Mouse (Mus musculus): ENCODE measurements at regions not wholly inside any gene's neighbourhood (a gene's known extent, or its start where the extent isn't known, plus 50 kb on each side); places are given as distances from the start of the nearest gene placed in this dataset.
"Not testable (repeated sequence)": the region's sequence is repeated elsewhere in the genome, so short reads cannot be mapped to it uniquely, and the experiment has no call there.

DNA sequence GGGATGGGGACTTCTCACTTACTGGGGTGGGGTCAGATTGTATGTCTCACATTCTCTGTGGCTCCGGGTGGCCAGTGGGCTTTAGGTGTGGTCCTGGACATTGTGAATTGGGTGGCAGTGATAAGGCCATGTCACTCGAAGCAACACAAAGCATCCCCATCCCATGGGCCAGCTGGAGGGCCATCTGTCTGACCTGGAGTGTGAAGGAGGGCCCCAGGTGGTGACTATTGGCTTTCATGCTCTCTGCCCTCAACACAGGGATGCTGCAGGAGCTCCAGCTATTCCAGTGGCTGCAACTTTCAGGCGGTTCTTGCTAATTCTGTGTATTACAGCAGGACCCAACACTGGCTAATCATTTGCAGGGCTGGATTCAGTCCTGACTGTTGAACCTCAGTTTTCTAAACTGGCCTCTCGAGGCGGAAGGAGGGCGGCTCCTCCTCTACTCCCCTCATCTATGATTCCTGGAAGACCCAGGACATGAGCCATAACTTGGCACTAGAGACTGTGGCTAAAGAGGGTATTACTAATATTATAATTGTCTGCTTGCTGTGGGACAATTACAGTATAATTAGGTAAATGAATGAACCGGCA is 64.1 kb downstream of the 9530068E07Rik start:
- 60% methylated on average over 7 of the region's 7 CpGs for WGBS
- no peaks in the 10 kb centered on the region for H3K27me3 ChIP-seq
- H3K36me3 ChIP-seq = no peaks in the 10 kb centered on the region
- no peaks in the 10 kb centered on the region for H3K4me1 ChIP-seq
- ATAC-seq (ENCODE audit: insufficient number of reproducible peaks, low FRiP score, low TSS enrichment, low read depth) = no peak
- no peaks in the 10 kb centered on the region for H3K9me3 ChIP-seq (replicated peaks)
- H3K27ac ChIP-seq (replicated peaks) = no peak overlapping the region
- H3K4me2 ChIP-seq (replicated peaks) = no peak overlapping the region
- H3K9ac ChIP-seq = no peak overlapping the region
- H3K4me3 ChIP-seq (replicated peaks) = no peak overlapping the region

DNA sequence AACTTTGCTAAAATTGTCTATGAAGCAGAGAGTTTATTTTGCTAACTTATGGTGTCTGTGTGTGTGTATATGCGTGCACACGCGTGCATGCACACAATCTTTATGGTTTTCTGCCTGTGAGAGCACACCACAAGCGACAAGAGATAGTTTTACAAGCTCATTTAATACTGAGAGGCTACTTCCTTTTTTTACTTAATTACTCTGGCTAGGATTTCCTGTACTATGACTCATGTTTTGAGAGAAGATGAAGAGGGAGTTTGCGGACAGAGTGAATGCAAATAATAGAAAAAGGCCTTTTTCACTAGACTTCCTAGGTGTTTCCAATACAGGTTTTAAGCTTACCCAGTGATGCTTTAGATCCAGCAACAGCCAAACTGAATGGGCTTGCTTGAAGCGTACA is 74.9 kb downstream of the 9530068E07Rik start:
- not testable (repeated sequence) for H3K27ac ChIP-seq (replicated peaks); ATAC-seq (ENCODE audit: insufficient number of reproducible peaks, low FRiP score, low TSS enrichment, low read depth); H3K4me3 ChIP-seq (replicated peaks); H3K4me1 ChIP-seq; H3K4me2 ChIP-seq (replicated peaks); H3K9ac ChIP-seq; H3K27me3 ChIP-seq; H3K9me3 ChIP-seq (replicated peaks); H3K36me3 ChIP-seq
- WGBS = 76% methylated on average over 6 of the region's 6 CpGs

DNA sequence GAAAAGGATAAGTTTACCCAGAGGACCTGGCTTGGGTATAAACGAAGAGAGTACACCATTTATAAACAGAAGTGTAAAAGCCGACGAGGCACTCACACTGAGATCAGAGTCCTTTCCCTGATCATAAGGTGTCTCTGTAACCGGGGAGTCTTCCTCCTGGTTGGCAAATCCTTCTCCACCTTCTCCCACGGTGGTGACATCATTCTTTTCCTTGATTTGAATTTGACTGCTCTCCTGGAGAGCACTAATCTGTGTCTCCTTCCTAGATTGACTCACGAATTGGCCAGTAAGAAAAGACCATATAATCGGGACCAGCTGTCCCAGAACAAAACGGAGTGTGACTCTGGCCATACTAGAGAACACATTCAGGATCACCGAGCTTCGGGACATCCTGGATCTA is 83.9 kb downstream of the 9530068E07Rik start:
- not testable (repeated sequence) for ATAC-seq (ENCODE audit: insufficient number of reproducible peaks, low FRiP score, low TSS enrichment, low read depth); H3K27ac ChIP-seq (replicated peaks); H3K9me3 ChIP-seq (replicated peaks); H3K9ac ChIP-seq; H3K4me2 ChIP-seq (replicated peaks); H3K4me1 ChIP-seq; H3K27me3 ChIP-seq; H3K36me3 ChIP-seq; H3K4me3 ChIP-seq (replicated peaks)
- 45% methylated on average over 10 of the region's 10 CpGs for WGBS

DNA sequence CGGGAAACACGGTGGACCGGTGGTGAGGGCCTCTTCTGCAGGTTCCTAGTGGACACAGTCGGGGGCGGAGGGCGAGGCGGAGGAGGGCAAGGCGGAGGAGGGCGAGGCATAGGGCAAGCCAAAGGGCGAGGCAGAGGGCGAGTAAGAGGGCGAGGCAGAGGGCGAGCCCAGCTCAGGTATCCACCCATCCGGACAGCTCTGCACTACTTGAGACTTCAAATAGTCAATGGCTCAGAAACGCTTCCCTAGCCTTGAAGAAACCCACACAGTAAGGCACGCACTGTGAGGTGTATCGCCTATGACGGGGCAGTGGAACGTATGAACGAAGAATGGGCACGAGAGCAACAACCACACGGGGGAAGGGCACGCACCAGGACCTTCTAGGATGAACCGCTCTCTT is 84.5 kb downstream of the 9530068E07Rik start:
- H3K36me3 ChIP-seq; H3K27ac ChIP-seq (replicated peaks); H3K4me1 ChIP-seq; ATAC-seq (ENCODE audit: insufficient number of reproducible peaks, low FRiP score, low TSS enrichment, low read depth); H3K9ac ChIP-seq; H3K27me3 ChIP-seq; H3K4me2 ChIP-seq (replicated peaks); H3K4me3 ChIP-seq (replicated peaks); H3K9me3 ChIP-seq (replicated peaks): not testable (repeated sequence)
- WGBS = 89% methylated on average over 24 of the region's 24 CpGs

DNA sequence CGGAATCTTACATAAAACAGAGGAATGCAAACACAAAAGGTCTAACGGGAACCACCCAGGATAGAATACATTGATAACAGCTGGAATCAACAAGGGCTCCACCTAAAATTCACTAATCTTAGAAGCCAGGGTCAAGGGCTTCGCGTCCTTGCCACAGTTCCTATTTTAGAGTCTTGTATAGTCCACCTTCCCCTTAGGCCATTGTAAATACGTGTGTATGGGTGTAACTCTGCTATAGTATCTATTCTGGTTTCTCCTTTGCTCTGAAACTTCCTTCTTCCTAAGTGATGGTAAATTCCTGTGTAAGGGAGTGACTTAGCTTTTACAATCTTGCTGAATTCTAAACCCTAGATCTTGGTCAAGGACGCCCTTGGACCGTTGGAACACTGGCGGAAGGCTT is 87.3 kb downstream of the 9530068E07Rik start:
- H3K27me3 ChIP-seq; H3K27ac ChIP-seq (replicated peaks); H3K4me2 ChIP-seq (replicated peaks); H3K9ac ChIP-seq; H3K4me3 ChIP-seq (replicated peaks); ATAC-seq (ENCODE audit: insufficient number of reproducible peaks, low FRiP score, low TSS enrichment, low read depth); H3K9me3 ChIP-seq (replicated peaks); H3K36me3 ChIP-seq; H3K4me1 ChIP-seq: not testable (repeated sequence)
- 85% methylated on average over 6 of the region's 8 CpGs for WGBS

DNA sequence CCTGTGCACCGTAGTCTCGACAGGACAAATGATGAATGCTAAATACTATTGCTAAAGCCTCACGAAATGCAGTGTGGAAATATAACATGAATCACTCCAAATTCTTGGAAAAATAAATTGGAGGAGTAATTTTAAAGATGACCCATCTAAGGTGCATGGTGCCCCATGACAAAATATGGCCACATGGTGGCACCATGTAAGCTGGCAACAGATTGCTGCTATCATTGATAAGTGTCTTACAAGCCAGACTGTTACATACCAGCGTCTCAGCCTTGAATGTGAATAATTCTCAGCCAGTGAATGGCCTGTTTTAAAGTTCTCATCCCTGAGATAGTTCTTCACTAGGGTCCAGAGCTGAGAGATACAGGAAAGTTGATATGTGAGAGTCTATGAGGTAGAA is 92.3 kb downstream of the 9530068E07Rik start:
- H3K4me1 ChIP-seq; H3K9ac ChIP-seq; H3K9me3 ChIP-seq (replicated peaks); H3K4me2 ChIP-seq (replicated peaks); H3K4me3 ChIP-seq (replicated peaks); ATAC-seq (ENCODE audit: insufficient number of reproducible peaks, low FRiP score, low TSS enrichment, low read depth); H3K27me3 ChIP-seq; H3K27ac ChIP-seq (replicated peaks); H3K36me3 ChIP-seq: not testable (repeated sequence)
- WGBS = 69% methylated on average over 4 of the region's 4 CpGs

DNA sequence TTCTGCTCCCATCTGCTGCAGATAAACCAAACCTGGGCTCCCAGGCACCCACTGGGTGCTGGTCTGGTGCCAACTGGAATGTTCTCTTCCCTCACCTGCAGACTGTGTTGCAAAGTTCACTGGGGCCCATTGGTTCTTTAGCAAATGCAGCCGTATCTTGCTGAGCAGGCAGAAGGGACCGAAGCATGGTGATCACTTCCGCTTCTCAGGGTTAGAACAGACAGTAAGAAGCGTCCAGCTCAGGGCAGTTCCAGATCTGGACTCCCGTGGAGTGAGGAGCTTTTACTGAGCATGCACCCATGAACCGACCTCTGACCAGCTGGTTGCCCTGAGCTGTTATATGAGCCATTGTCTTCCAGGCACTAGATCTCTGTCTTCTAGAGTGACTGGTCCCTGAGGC is 97.1 kb downstream of the 9530068E07Rik start:
- Histone ChIP-seq H3K9ac (no peak overlapping the region), H3K27ac (replicated peaks) (no peak overlapping the region), H3K4me2 (replicated peaks) (no peak overlapping the region), H3K9me3 (replicated peaks) (no peaks in the 10 kb centered on the region), H3K4me3 (replicated peaks) (no peak overlapping the region), H3K36me3 (no peaks in the 10 kb centered on the region), H3K27me3 (no peaks in the 10 kb centered on the region), H3K4me1 (no peaks in the 10 kb centered on the region)
- WGBS = 78% methylated on average over 6 of the region's 6 CpGs
- no peak for ATAC-seq (ENCODE audit: insufficient number of reproducible peaks, low FRiP score, low TSS enrichment, low read depth)

DNA sequence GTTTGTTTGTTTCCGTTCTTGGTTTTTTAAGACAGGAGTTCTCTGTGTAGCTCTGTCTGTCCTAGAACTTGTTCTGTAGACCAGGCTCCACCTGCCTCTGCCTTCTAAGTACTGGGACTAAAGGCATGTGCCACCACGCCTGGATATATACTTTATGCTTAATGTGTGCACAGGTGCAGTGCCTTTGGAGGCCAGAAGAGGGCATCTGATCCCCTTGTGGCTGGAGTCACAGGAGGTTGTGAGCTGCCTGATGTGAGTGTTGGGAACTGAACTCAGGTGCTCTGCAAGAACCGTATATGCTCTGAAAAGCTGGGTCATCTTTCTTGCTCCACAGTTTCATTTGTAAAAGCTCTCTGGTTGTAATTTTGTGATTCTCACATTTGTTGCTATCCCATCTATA is 100.7 kb downstream of the 9530068E07Rik start:
- 85% methylated on average over 3 of the region's 3 CpGs for WGBS
- no peak for ATAC-seq (ENCODE audit: insufficient number of reproducible peaks, low FRiP score, low TSS enrichment, low read depth)
- H3K9ac ChIP-seq = no peak overlapping the region
- no peak overlapping the region for H3K4me3 ChIP-seq (replicated peaks)
- no peak overlapping the region for H3K4me2 ChIP-seq (replicated peaks)
- H3K9me3 ChIP-seq (replicated peaks) = no peaks in the 10 kb centered on the region
- no peaks in the 10 kb centered on the region for H3K4me1 ChIP-seq
- no peaks in the 10 kb centered on the region for H3K27me3 ChIP-seq
- H3K36me3 ChIP-seq = no peaks in the 10 kb centered on the region
- H3K27ac ChIP-seq (replicated peaks) = no peak overlapping the region

DNA sequence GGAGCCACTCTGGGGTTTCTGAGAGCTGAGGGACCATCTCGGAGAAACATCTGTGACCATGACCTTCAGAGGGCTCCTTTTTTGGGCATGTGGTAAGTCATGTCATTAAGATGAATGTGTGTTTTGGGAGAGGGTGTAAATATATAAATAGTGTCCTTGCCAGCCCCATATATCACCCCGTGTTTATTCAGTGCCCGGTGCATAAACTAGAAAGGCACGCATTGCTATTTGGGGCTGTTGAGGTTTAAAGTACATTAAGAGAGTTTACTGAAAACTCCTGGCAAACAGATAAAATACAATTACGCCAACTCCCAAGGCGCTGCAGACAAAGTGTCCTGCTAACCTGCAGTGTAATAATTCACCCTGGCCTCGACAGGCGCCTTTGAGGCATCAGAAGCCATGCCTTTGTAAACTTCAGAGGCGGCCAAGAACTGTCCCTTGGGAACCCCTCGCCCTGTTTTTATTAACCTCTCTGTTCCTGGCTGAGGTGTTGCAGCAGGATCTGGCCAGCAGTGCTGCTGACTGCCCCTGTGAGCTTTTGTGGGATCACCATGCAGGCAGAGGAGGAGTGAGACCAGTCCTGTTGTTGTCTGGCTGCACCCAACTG is 106.6 kb downstream of the 9530068E07Rik start:
- Histone ChIP-seq H3K36me3 (no peaks in the 10 kb centered on the region), H3K27me3 (no peaks in the 10 kb centered on the region), H3K27ac (replicated peaks) (no peak overlapping the region), H3K4me2 (replicated peaks) (no peak overlapping the region), H3K9me3 (replicated peaks) (no peaks in the 10 kb centered on the region), H3K4me3 (replicated peaks) (no peak overlapping the region), H3K9ac (no peak overlapping the region), H3K4me1 (no peaks in the 10 kb centered on the region)
- ATAC-seq (ENCODE audit: insufficient number of reproducible peaks, low FRiP score, low TSS enrichment, low read depth) = no peak
- WGBS = 58% methylated on average over 10 of the region's 10 CpGs

DNA sequence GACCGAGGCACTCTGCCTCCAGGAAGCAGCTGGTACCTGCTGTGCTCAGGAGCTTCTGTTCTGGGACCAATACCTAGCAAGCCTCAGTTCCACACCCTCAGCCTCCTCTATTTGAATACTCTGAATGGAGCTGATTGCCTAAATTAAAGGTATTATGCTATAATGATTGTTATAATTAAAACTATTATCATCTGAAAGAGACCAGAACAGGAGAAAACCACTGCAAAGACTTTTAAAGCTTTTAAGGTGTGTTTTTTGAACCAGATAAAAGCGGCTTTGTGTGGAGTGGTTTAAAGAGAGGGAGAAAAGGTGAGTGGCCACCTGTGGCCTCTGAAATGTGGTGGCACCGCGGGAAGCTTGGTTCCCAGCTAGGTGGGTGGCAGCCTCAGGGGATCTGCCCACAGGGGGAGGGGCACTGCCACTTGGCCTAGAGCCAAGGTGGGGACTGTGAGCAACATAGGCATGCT is 115.6 kb downstream of the 9530068E07Rik start:
- Histone ChIP-seq H3K4me1 (no peaks in the 10 kb centered on the region), H3K36me3 (no peaks in the 10 kb centered on the region), H3K27me3 (no peaks in the 10 kb centered on the region), H3K4me3 (replicated peaks) (no peak overlapping the region), H3K4me2 (replicated peaks) (no peak overlapping the region), H3K9me3 (replicated peaks) (no peaks in the 10 kb centered on the region), H3K9ac (no peak overlapping the region), H3K27ac (replicated peaks) (no peak overlapping the region)
- no peak for ATAC-seq (ENCODE audit: insufficient number of reproducible peaks, low FRiP score, low TSS enrichment, low read depth)
- 45% methylated on average over 4 of the region's 4 CpGs for WGBS

DNA sequence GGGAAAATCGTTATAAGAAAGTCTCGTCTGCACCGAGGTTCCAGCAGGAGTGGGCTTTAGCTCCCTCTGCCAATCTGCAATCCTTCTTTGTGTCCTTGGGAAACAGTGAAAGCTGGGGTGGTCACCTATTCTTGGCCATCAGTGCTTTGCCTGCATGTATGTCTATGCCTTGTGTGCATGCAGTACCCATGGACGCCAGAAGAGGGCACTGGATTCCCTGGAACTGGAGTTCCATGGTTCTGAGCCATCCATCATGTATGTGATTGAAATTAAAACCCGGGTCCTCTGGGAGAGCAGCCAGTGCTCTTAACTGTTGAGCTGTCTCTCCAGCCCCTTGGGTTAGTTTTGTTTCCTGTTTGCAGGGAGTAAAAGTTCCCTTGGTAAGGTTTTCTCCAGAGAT is 121.1 kb downstream of the 9530068E07Rik start:
- H3K9ac ChIP-seq = no peak overlapping the region
- H3K4me1 ChIP-seq = no peaks in the 10 kb centered on the region
- WGBS = 76% methylated on average over 5 of the region's 5 CpGs
- H3K9me3 ChIP-seq (replicated peaks) = no peaks in the 10 kb centered on the region
- H3K4me2 ChIP-seq (replicated peaks) = no peak overlapping the region
- no peaks in the 10 kb centered on the region for H3K36me3 ChIP-seq
- ATAC-seq (ENCODE audit: insufficient number of reproducible peaks, low FRiP score, low TSS enrichment, low read depth) = no peak
- no peak overlapping the region for H3K27ac ChIP-seq (replicated peaks)
- H3K27me3 ChIP-seq = no peaks in the 10 kb centered on the region
- no peak overlapping the region for H3K4me3 ChIP-seq (replicated peaks)

DNA sequence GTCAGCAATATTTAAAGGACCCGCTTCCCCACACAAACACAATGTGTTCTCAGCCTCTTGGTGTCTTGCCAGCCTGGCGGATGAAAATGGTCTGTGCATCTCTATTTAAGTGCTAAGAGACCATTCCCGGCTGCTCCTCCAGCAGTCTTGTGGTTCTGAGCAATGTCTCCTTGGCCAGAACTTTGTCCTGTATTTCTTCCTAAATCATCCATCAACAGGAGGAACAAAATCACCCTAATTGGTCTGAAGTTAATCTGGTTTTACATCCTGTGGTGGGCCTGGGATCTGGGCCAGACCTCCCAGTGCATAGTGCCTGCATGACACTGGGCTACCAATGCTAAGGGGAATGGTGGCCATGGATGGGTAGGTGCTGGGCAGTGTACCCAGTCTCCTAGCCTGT is 123.6 kb downstream of the 9530068E07Rik start:
- H3K4me3 ChIP-seq (replicated peaks) = no peak overlapping the region
- WGBS = 60% methylated on average over 3 of the region's 3 CpGs
- no peaks in the 10 kb centered on the region for H3K27me3 ChIP-seq
- no peaks in the 10 kb centered on the region for H3K4me1 ChIP-seq
- H3K9me3 ChIP-seq (replicated peaks) = no peaks in the 10 kb centered on the region
- no peak for ATAC-seq (ENCODE audit: insufficient number of reproducible peaks, low FRiP score, low TSS enrichment, low read depth)
- H3K9ac ChIP-seq = no peak overlapping the region
- no peak overlapping the region for H3K4me2 ChIP-seq (replicated peaks)
- no peaks in the 10 kb centered on the region for H3K36me3 ChIP-seq
- no peak overlapping the region for H3K27ac ChIP-seq (replicated peaks)

Data from embryonic facial prominence, embryonic 15.5 days (tissue).